Mouse (Mus musculus): ENCODE data around the gene Gm20388.

DNA sequence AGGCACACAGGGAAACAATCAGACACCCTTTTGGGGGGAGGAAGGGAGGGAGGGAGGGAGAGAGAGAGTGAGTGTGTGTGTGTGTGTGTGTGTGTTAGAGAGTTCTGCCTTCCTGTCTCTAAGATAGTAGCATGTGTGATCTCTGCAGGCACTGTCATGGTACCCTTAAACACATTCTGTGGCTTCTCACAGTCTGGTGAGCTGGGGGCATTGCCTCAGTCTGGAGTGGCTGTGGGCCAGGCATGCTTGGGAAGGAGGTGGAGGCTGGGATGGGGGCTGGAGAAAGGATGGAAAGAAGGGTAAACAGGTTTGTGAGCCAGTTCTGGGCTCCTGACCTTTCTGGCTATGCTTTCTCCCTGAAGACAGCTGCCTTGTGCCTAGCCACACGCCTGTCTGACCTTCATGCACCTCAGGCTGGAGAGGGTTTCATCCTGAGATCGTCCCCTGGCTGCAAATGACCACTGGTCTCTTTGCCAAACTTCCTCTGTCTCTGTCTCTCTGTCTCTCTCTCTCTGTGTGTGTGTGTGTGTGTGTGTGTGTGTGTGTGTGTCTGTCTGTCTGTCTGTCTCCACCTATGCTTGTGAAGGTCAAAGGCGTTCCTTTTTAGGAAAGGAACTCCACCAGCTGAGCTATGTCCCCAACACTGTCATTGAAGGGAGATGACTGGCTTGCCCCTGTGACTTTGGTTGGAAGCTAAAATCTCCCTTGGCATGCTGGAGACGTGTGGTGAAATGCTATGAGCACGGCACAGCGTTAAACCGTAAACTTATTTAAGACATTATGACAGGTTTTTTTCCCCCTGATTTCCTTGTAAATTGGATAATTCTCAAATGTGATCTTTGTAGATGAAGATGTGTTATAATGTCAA lies 4195.9 kb downstream of the Gm20388 start:
- TF ChIP-seq CTCF (IDR thresholded peaks at IDR 0.05; ENCODE audit: low read depth, low read length) (no peak), EP300 (IDR thresholded peaks at IDR 0.05; ENCODE audit: insufficient read depth, low read depth, low read length) (no peak), POLR2A (IDR thresholded peaks at IDR 0.05; ENCODE audit: insufficient read depth, low read length) (no peak)

Data from ES-Bruce4 (cell line).